Comparison of ENCODE assay signal across 16 mouse cellular contexts in the genomic region with DNA sequence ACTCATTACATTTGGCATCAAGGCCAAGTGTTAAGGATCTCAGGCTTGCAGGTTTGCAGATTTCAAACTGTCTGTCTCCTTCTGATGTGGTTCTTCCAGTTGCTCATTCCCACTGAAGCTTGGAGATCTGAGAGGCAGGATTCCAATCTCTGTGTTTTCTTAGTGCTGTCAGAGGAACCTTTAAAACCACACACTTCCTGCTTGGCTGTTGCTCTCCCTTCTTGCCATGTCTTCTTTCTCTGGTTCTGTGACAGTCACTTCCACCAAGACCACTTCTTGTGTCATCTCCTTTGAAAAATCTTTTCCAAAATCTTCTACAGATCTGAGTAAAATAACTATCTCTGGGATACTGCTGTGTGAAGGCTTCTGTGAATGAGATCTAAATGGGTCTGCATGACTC.
"Had no signal": no experiment of that assay in that cellular context is flagged by ENCODE, and none has a peak within 500 bp of the region (broad histone marks: within the 10 kb centered on the region; RNA-seq: fewer than 3 reads in every experiment).

No protein-coding gene starts in this region.

- H3K27ac ChIP-seq: kidney, embryonic 15.5 days; liver, embryonic 13.5 days; midbrain, embryonic 12.5 days; midbrain, embryonic 15.5 days; neural tube, embryonic 13.5 days; stomach, postnatal 0 days had no signal

- H3K9ac ChIP-seq: kidney, embryonic 15.5 days; liver, embryonic 13.5 days; midbrain, embryonic 12.5 days; midbrain, embryonic 15.5 days; neural tube, embryonic 13.5 days had no signal

- H3K4me1 ChIP-seq: kidney, embryonic 15.5 days; liver, embryonic 13.5 days; midbrain, embryonic 12.5 days; midbrain, embryonic 15.5 days; neural tube, embryonic 13.5 days had no signal

- H3K27me3 ChIP-seq: kidney, embryonic 15.5 days; liver, embryonic 13.5 days; midbrain, embryonic 12.5 days; midbrain, embryonic 15.5 days; neural tube, embryonic 13.5 days had no signal

- ATAC-seq: midbrain, embryonic 15.5 days had no signal

- DNase-seq: kidney, postnatal 10 days; kidney, postnatal 4 days; liver, embryonic 13.5 days; lung, adult 2 months; lung, postnatal 14 days; lung, postnatal 4 days; retina, postnatal 1 day; right cerebral cortex, postnatal 4 days; thymus, adult 2 months; thymus, postnatal 14 days; thymus, postnatal 4 days had no signal

- H3K4me2 ChIP-seq: kidney, embryonic 15.5 days; liver, embryonic 13.5 days; midbrain, embryonic 12.5 days; midbrain, embryonic 15.5 days; neural tube, embryonic 13.5 days had no signal

- H3K36me3 ChIP-seq: kidney, embryonic 15.5 days; liver, embryonic 13.5 days; midbrain, embryonic 12.5 days; midbrain, embryonic 15.5 days; neural tube, embryonic 13.5 days had no signal

- H3K9me3 ChIP-seq: kidney, embryonic 15.5 days; liver, embryonic 13.5 days; midbrain, embryonic 12.5 days; midbrain, embryonic 15.5 days; neural tube, embryonic 13.5 days had no signal

- H3K4me3 ChIP-seq: kidney, embryonic 15.5 days; liver, embryonic 13.5 days; midbrain, embryonic 12.5 days; midbrain, embryonic 15.5 days; neural tube, embryonic 13.5 days had no signal
